Mouse (Mus musculus) spleen, postnatal 10 days (tissue): ENCODE results near the gene Elavl3.
A peak's percentile ranks its signal among the peaks of the same experiment; 100 is the strongest.
"Not testable (repeated sequence)": the region's sequence is repeated elsewhere in the genome, so short reads cannot be mapped to it uniquely, and the experiment has no call there.

Experiments
- DNase-seq, 2 experiments: peaks; one replicate each; pipeline ENCODE4 v3.0.0; 2021 to 2022; ENCODE audit warnings: low spot score in 2 of 2

The Elavl3 gene

DNA sequence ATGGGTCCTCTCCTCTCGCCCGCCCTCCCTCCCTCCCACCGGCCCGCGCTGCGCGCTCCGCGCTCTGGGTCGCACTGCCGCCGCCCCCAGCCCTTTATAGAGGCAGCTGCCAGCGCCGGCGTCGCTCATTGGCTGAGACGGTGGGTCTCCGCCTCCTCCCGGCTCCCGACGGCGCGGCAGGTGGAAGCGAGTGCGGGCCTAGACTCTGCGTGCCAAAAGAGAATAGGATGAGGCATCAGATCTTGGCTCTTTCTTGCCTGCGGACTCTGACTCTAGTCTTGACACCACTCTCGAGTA, at the start of gene Elavl3:
Gene Elavl3, minus strand, starts transcription at position 66 of the 297 bp plus-strand sequence.
- DNase-seq = no peak

GRCm38 (mm10) chr9:22099922-22100321, 48.1 kb upstream of the Elavl3 start:
- no peak for DNase-seq

DNA sequence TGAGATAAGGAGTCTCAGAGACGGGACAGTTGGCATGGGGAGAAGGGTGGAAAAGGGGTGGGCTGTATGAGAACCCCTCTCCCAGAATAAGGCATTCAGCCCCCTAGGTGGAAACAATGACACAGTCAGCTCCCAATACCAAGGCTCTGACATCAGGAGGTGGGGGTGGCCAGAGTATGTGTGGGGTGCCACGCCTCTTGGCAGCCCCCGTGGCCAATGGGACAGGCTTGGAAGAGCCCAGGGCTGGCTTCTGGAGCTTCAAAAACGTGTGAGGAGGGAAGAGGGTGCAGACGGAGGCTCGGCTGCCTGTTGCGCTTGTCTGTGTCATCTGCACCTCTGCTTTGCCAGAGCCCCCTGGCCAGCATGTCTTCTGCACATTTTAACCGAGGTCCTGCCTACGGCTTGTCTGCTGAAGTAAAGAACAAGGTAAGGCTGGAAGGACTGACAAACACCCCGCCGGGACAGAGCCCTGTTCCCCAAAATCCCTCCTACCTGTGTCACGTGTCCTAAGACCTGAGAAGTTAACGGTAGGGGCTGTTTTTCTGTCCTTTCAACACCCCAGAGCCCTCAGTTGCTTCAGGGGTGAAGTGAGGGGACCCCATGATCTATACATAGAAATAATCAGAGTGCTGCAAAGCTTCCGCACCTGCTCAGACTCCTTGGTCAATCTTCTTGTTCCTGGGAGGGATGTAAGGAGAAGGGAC, 47.3 kb upstream of the Elavl3 start, which contains the start of gene Cnn1:
Gene Cnn1, plus strand, starts transcription at position 224 of the 704 bp plus-strand sequence.
- no peak for DNase-seq

- peak; percentile 69 to 90 for DNase-seq
Measured at GRCm38 (mm10) chr9:22095854-22096307, 44.1 kb upstream of the Elavl3 start.

DNA sequence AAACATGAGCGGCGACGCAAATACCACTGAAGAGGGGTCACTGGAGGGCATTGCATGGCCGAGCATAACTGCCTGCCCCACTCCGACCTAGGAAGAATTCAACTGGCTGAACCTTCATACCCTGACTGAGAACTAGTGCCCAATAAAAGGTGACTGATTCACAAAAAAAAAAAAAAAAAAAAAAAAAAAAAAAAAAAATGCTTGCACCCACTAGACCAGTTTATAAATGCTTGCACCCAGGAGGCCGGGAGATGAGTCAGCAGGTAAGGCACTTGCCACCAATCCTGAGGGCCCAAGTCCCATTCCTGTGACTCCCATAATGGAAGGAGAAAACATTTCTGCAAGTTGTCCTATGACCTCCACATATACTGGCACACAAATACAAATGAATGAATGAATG, 40.9 kb upstream of the Elavl3 start:
- DNase-seq = no peak

DNA sequence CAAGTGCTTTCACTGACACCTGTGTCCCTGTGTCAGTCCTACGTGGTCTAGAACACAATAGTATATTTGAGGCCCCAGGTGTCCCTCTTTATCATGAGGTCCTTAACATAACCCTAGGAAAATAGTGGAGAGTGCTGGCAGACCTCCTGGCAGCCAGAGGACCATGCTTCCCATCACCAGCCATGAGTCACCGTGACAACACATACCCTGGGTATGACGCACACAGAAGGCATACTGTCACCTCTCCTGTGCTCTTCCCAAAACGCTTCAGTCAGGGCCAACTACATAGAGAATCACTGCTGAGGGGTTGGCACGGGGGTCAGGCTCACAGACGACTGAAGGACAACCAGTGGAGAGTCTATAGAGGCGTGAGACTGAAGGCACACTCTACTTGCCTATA, 38.2 kb upstream of the Elavl3 start:
- no peak for DNase-seq

DNA sequence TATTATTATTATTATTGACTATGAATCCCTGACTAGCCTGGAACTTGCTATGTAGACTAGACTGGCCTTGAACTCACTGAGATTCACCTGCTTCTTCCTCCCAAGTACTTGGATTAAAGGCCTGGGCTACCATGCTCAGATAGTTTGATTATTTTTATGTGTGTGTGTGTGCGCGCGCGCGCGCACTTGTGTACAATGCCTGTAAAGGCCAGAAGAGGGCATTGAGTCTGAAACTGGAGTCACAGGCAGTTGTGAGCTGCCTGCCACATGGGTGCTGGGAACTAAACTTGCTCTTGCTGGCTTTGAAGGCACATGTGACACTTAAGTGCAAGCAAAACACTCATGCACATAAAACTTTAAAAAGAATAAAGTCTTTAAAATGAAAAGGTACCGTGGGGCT, 37.5 kb upstream of the Elavl3 start:
- DNase-seq = no peak

DNA sequence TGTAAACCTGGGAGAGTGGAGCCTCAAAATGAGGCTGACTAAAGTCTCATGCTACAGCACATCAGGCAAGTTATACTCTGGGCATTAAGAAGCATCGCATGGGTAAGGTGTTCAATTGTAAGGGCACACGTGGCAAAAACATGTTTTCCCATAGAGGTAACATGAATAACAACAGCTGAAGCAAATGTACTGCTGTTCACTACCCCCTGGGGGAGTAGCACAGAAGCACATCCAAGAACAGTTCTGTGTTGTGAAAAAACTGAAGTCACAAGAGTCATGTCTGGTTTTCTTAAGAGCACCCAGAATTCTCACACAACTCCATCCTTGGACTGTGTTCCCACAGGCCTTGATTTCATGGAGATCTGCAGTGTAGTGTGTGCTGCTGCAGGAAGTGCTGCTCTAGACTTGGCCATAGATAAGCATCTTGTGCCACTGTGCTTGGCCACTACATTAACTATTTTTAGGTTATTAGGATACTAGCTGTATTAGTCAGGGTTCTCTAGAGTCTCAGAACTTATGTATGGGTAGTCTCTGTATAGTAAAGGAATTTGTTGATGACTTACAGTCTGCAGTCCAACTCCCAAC, 35.3 kb upstream of the Elavl3 start:
- no peak for DNase-seq

GRCm38 (mm10) chr9:22086012-22086411, 34.2 kb upstream of the Elavl3 start:
- no peak for DNase-seq

- peak; percentile 87 to 92 for DNase-seq
Measured at GRCm38 (mm10) chr9:22085022-22085834, 33.4 kb upstream of the Elavl3 start, which contains the start of gene Ecsit. Gene Ecsit (minus strand): TSS chr9:22085438.

- DNase-seq = no peak
Measured at GRCm38 (mm10) chr9:22084667-22085021, 32.8 kb upstream of the Elavl3 start.

- no peak for DNase-seq
Measured at GRCm38 (mm10) chr9:22076223-22076622, 24.4 kb upstream of the Elavl3 start.

- DNase-seq = not testable (repeated sequence)
Measured at GRCm38 (mm10) chr9:22075778-22076177, 24.0 kb upstream of the Elavl3 start.

- no peak for DNase-seq
Measured at GRCm38 (mm10) chr9:22072276-22072675, 20.5 kb upstream of the Elavl3 start.

DNA sequence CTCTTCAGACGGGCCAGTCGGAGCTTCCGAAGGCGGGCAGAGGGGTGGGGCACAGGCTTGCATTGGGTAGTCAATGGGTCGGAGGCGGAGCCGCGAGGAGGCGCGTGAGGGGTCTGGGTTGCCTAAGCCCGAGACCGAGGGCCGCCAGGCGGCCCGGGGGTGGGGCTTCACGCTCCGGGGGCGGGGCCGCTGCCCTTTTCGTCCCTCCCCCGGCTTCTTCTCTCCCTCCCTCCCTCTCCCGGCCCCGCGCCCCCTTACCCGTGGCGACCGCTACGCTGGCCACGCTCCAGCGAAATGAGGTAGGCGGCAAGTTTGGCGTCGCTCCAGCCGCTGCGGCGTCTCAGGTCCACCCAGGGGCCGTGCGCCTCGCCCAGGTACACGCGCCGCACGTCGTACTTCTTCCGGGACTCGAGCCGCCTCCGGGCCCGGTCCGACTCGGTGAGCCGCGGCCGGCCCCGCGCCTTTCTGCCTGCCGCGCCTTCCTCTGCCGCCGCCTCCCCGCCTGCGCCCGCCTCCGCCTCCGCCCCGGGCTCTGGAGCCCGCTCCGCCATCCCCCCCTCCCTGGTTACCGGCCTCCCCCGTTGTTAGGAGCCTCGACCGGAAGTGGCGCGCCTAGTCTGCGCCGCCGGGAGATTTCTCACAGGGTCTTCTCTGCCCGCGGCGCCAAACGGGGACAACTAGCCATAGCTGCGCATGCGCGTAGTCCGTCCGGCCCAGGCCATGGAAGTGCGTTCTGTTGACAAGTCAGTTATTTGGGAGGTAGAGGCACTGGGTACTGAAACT, 19.2 kb upstream of the Elavl3 start, which contains the start of the genes Gm49318 and Zfp653:
Gene Gm49318, minus strand, starts transcription at position 469 of the 783 bp plus-strand sequence.
Gene Zfp653, minus strand, starts transcription at position 586 of the 783 bp plus-strand sequence.
- DNase-seq = peak; percentile 90 to 97

DNA sequence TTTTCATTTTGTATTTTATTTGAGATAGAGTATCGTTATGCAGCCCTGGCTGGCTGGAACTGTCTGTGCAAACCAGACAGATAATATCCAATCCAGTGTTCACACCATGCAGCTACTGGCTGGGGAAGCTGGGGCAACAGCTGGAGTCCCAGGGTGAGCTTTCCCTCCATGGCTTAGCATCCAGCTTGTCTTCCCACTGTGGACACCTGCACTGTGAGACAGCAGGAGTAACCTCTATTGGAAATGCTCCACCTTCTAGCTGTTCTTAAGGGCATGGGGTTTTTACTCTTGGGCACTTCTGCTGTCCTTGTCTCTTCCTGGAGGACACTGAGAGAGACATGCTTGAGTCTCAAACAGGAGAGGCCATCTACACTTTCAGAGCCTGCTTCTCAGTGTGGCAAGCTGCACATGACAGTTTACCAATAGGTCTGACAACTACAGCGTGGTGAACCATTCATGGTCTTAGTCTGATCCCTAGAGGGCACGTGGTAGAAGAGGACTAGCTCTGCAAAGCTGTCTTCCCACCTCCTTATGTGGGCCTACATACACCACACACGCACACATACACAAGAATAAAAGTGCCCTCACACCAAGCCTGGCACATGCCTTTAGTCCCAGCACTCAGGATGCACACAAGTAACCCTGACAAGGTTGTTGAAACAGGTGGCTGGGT, 18.2 kb upstream of the Elavl3 start:
- no peak for DNase-seq

DNA sequence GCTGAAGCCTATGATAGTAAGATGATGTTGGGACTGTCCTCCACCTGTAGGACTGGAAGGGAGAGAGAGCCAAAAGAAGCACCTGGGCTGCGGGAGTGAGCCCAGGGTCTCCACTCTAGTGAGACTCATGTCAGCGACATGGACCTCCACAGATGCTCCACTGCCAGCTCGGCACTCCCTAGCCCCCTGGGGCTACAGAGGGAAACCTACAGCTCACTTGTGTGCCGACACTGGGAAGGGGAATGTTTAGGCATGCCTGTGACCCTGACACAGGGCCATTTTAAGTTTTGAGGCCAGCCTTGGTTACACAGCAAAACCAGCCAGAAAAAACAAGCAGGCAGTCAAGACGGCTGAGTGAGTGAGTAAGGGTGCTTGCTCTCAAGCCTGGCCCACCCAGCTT, 15.4 kb upstream of the Elavl3 start:
- DNase-seq = no peak

DNA sequence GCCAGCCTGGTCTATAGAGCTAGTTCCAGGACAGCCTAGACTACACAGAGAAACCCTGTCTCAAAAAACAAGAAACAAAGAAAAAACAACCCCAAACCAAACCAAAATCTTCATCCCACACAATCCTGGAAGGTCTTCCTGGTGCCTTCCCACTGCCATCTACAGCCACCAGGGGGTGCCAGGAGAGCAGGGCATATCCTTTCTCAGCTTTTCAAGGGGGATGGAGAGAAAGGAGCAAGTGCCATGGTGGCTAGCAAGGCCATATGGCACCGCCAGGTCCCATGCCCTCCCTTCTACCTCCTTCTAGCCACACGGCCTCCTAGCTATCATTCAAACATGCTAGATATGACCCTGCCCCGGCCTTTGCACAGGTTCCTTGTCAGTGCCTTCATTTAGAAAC, 14.6 kb upstream of the Elavl3 start:
- DNase-seq = peak; percentile 61 to 81

DNA sequence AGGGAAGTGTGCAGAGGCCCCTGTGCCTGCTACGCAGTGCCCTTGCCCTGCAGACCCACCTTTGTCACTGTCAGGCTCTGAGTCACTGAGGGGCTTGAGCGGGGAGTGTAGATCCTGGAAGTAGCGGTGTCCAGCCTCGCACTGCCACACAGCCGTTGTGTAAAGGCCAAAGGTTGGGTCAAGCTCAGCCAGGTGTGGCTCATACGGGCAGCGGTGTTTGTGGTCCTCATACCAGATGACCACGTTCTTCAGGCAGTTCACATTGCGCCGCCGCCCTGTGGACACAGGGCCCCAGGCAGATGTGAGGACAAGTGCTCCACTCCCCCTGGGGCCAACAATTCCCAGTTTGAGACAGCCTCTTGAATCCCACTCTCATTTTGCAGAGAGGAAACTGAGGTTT, 13.8 kb upstream of the Elavl3 start:
- no peak for DNase-seq

DNA sequence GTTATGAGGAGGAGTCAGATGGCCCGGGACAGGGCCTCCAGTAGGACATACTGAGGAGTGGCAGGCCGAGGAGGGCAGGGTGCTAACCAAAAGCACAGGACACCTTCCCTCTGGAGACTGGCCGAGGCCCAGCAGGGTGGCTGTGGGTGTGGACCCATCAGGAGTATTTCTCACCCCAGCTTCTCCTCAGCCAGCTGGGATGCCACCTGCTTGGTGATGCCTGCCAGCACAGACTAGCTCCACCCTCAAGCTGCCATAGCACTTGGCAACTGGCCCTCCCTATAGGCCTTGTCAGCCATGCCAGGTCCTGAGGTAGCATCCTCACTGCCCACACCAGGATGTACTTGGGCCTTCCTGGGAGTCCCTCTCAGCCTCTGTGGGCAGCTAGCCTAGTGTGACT, 12.5 kb upstream of the Elavl3 start:
- DNase-seq = no peak

- no peak for DNase-seq
Measured at GRCm38 (mm10) chr9:22061339-22061738, 9.5 kb upstream of the Elavl3 start.
